In genomic region chr19:14785661-14786060, GRCm38 (mm10) we compare ENCODE assay signal across 16 mouse cellular contexts.
DNase-seq lines count a peak whose midpoint lies in the region; ATAC-seq lines count a peak whose summit lies in the region.
"Had no signal": no experiment of that assay in that cellular context is flagged by ENCODE, and none has a peak within 500 bp of the region (broad histone marks: within the 10 kb centered on the region; RNA-seq: fewer than 3 reads in every experiment).

No protein-coding gene starts in this region.

- no peak overlapping the region for H3K27ac ChIP-seq in kidney, embryonic 16.5 days (ENCODE audit: low read length)
- H3K27ac ChIP-seq in midbrain, embryonic 14.5 days (replicated peaks; ENCODE audit: low read depth, low read length): no peak overlapping the region
- H3K27ac ChIP-seq: embryonic facial prominence, embryonic 15.5 days; heart, embryonic 10.5 days; hindbrain, postnatal 0 days; neural tube, embryonic 12.5 days had no signal

- H3K36me3 ChIP-seq in kidney, embryonic 16.5 days (ENCODE audit: insufficient read depth, low read length): no peaks in the 10 kb centered on the region
- no peaks in the 10 kb centered on the region for H3K36me3 ChIP-seq in midbrain, embryonic 14.5 days (ENCODE audit: control insufficient read depth, insufficient read depth, low read length)
- H3K36me3 ChIP-seq: embryonic facial prominence, embryonic 15.5 days; heart, embryonic 10.5 days; neural tube, embryonic 12.5 days had no signal

- no peak overlapping the region for H3K4me3 ChIP-seq in kidney, embryonic 16.5 days (ENCODE audit: low read length)
- no peak overlapping the region for H3K4me3 ChIP-seq in midbrain, embryonic 14.5 days (replicated peaks; ENCODE audit: low read depth, low read length)
- H3K4me3 ChIP-seq: embryonic facial prominence, embryonic 15.5 days; heart, embryonic 10.5 days; neural tube, embryonic 12.5 days had no signal

- H3K4me2 ChIP-seq in kidney, embryonic 16.5 days (replicated peaks; ENCODE audit: low read depth, low read length): no peak overlapping the region
- no peak overlapping the region for H3K4me2 ChIP-seq in midbrain, embryonic 14.5 days (ENCODE audit: low read length)
- H3K4me2 ChIP-seq: embryonic facial prominence, embryonic 15.5 days; lung, embryonic 14.5 days; neural tube, embryonic 12.5 days had no signal

- H3K9ac ChIP-seq in kidney, embryonic 16.5 days (replicated peaks; ENCODE audit: low read length): no peak overlapping the region
- no peak overlapping the region for H3K9ac ChIP-seq in midbrain, embryonic 14.5 days (replicated peaks; ENCODE audit: low read length)
- H3K9ac ChIP-seq: embryonic facial prominence, embryonic 15.5 days; lung, embryonic 14.5 days; neural tube, embryonic 12.5 days had no signal

- peaks cover 12% of the 10 kb centered on the region for H3K4me1 ChIP-seq in kidney, embryonic 16.5 days (ENCODE audit: insufficient read depth, low read length)
- H3K4me1 ChIP-seq in midbrain, embryonic 14.5 days (ENCODE audit: control insufficient read depth, insufficient read depth, low read length): no peaks in the 10 kb centered on the region
- H3K4me1 ChIP-seq: embryonic facial prominence, embryonic 15.5 days; neural tube, embryonic 12.5 days had no signal

- peak; percentile 96 for ATAC-seq in kidney, embryonic 16.5 days (ENCODE audit: low FRiP score, low TSS enrichment)
- ATAC-seq in midbrain, embryonic 14.5 days (ENCODE audit: low FRiP score, low TSS enrichment): no peak
- ATAC-seq: activated CD4-positive, CD25-positive, alpha-beta regulatory T cell, adult 4 months; hindbrain, postnatal 0 days had no signal

- DNase-seq in kidney, adult 18-20 months: no peak
- DNase-seq in R1 (ENCODE audit: low read depth, low spot score): peak; percentile 97
- peak; percentile 39 for DNase-seq in embryo, embryonic 9.5 days (ENCODE audit: extremely low spot score)
- DNase-seq in lung, postnatal 36 days: peak; percentile 38
- no peak for DNase-seq in adrenal gland, adult (ENCODE audit: inconsistent age in 2 of 2, low spot score in 1 of 2)
- no peak for DNase-seq in midbrain, embryonic 14.5 days
- DNase-seq: cerebellum, postnatal 25 days; gastrocnemius, postnatal 25 days; lung, embryonic 14.5 days; thymus, adult 2 months had no signal

- no peaks in the 10 kb centered on the region for H3K9me3 ChIP-seq in kidney, embryonic 16.5 days (ENCODE audit: low read length)
- H3K9me3 ChIP-seq in midbrain, embryonic 14.5 days (ENCODE audit: control insufficient read depth, low read length): no peaks in the 10 kb centered on the region
- H3K9me3 ChIP-seq: embryonic facial prominence, embryonic 15.5 days; heart, embryonic 10.5 days; neural tube, embryonic 12.5 days had no signal

- H3K27me3 ChIP-seq in kidney, embryonic 16.5 days (ENCODE audit: insufficient read depth, low read length): peaks cover 18% of the 10 kb centered on the region
- H3K27me3 ChIP-seq in midbrain, embryonic 14.5 days (ENCODE audit: control insufficient read depth, insufficient read depth, low read length): no peaks in the 10 kb centered on the region; the same call in 1 of the 2 replicates
- H3K27me3 ChIP-seq: embryonic facial prominence, embryonic 15.5 days; neural tube, embryonic 12.5 days had no signal

- WGBS in kidney, embryonic 16.5 days: 10% methylated on average over 3 of the region's 3 CpGs
- WGBS in midbrain, embryonic 14.5 days: 47% methylated on average over 3 of the region's 3 CpGs

Comparison
In these comparisons a context has a peak if more than half of its experiments do, and no peak if none do; other contexts are left out.
1. DNase-seq: peak in R1 (single experiment), embryo, embryonic 9.5 days (single experiment) and lung, postnatal 36 days (single experiment); none in kidney, adult 18-20 months (single experiment), adrenal gland, adult (0 of 2) and midbrain, embryonic 14.5 days (single experiment).